Mouse (Mus musculus): ENCODE data around the gene Plppr4. TPM values are rescaled to one million over a fixed set of nuclear protein-coding genes. Genes with fewer than 3 reads are reported as not detected.
A peak's percentile ranks its signal among the peaks of the same experiment; 100 is the strongest.

The Plppr4 gene
- under 1 TPM; 0.32 to 0.48 TPM for total RNA-seq (2021)

DNA sequence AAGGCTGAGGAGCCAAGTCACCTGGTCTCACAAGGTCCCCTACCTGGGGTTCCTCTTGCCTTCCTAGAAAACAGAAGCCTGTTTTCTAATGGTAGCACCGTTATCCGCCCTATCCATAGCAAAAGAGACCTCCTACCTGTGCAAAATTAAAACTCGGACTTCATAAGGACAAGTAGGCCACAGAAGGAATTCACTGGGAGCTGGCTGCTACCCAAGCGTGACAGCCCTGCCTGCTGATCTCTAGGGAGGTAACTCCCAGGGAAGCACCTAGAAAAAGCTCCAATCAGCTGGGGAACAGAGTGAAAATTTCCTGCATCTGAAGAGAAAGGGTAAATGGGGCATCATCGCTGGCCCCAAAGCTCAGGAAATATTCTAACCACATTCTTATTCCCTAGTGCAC lies at the start of gene Plppr4:
Gene Plppr4, minus strand, starts transcription at position 349 of the 400 bp plus-strand sequence.
- intact Hi-C loops (cut with DNase I), result no loop called here
- peak in 1 of 2 experiments; percentile 15 for DNase-seq

DNA sequence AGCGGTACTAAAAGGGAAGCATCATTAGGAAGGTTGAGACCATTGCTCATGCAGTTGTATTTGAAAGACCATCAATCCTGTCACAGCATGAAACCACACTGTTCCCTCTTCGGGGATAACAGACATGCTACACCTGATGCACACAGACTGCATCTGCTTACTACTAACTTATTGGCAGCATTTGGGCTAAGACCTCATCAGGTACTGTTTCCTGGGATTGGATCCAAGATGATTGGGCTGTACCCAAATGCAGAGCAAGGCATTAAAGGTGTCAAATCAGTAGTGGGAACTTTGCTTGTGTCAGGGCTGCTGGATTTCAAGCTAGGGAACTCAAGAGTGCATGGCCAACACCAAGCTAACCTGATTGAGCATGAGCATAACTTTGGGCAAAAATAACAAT lies 45.1 kb upstream of the Plppr4 start:
- intact Hi-C loops (cut with DNase I), result no loop called here
- DNase-seq, result no peak

DNA sequence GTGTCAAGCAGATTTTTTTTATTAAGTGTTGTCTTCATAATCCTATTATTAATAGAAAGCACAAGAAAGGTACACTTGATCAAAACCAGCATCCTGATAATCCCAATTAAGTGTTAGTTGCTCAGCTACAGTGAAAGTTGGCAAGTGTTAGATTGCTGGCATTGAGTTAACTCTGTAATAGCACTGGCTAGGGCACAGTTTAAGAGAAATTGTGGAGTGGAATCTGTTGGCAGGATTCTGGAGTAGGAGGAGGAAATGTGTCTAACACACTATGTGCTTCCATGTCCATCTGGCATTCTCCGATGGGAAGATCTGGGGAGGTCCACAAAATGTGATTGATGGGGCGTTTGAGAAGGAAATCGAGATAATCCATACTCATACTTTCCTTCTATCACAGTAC lies 43.1 kb upstream of the Plppr4 start:
- intact Hi-C loops (cut with DNase I), result no loop called here

DNA sequence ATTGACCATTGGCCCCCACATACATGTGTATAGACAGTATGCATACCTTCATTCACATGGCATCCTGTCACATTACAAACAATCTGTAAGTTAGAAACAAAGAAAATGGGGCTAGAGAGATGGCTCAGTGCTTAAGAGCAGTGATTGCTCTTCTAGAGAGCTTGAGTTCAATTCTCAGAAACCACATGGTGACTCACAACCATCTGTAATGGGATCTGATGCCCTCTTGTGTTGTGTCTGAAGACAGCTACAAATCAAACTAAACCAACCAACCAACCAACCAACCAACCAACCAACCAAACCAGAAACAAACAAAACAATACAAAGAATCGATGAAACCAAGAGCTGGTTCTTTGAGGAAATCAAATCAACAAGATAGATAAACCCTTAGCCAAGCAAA lies 5.4 kb upstream of the Plppr4 start:
- intact Hi-C loops (cut with DNase I), result no loop called here
- DNase-seq, result no peak

More for the DNA sequence above, 43.1 kb upstream of the Plppr4 start:
- DNase-seq, result no peak

DNA sequence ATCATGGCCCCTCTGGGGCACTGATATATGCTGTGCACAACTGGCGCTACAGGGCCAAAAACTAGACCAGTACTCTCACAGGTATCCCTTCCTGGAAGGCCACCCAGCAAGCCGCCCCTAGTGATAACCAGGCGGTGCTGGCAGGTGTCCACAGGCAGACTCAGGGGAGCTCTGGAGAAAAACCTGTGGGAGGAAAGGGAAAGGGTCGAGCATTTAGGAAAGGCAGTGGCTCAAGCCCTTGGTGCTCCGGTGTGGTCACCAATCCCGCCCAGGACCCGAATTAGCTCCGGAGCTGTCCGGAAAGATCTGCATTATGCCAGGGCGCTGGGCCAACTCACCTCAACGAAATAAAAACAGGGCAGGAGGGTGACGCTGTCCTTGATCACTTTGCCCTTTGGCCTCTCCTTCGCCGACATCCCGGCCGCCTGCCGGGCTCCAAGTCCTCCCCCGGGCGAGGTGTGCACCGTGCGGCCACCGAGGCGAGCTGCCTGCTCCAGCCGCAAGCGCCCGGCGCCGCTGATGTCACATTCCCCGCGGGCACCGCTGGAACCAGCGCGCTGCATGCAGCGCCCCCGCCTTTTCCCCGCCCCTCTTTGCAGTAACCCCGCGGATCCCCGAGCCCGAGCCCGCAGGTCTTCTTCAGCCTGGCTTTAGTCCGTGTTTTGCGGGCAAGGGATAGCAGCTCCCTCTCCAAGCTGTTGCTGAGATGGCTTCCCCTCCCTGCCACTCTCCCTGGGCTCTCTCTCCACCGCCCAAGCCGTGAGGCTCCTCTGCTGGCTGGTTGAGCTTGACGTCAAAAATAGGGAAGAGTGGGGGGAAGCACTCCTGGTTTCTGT lies 772 bp downstream of the Plppr4 start:
- DNase-seq, result peak; percentile 22 to 30
- intact Hi-C loops (cut with DNase I), result no loop called here

DNA sequence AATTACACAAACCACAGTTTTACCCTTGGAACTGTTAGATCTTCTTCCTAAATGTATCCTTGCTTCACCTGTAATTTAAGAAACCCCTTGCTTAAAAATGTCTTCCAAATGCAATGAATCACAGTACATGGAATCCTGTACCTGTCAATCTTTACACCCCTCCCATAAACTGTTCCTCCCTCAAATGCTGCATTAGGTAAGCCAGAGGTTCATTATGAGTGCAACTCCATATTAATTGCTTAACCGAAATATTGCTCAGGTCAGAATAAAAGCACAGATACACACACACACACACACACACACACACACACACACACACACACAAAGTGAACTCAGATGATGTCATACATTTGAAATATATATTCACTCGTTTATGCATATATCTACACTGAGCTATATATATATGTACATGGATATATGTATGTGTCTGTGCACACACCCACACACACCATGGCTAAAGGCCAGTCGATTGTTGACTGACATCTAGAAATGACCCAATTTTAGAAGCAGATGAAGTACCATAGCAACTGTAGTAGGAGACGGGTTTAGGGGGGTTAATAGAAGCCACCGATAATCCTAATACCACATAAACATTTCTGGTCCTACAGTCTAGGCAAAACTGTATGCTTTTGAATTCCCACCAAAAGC lies 1.6 kb downstream of the Plppr4 start:
- intact Hi-C loops (cut with DNase I), result no loop called here
- DNase-seq, result no peak

DNA sequence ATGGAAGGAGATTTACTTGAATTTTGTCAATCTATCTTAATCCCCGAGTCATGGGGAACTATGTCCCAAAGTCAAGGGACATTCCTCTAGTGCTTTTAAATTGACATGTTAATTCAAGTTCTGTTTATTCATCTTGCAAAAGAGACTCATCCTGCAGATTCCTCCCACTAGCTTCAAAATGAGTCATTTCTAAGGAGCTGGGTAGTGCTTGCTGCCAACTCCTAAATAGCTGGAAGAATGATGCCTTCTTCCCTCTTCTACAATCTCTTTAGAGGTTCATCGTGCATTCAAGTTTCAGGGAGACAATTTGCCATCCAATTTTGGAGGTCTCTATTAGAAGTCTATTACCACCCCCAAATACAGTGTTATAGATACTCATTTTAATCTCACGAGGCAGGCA lies 3.3 kb downstream of the Plppr4 start:
- no peak for DNase-seq
- intact Hi-C loops (cut with DNase I), result no loop called here

DNA sequence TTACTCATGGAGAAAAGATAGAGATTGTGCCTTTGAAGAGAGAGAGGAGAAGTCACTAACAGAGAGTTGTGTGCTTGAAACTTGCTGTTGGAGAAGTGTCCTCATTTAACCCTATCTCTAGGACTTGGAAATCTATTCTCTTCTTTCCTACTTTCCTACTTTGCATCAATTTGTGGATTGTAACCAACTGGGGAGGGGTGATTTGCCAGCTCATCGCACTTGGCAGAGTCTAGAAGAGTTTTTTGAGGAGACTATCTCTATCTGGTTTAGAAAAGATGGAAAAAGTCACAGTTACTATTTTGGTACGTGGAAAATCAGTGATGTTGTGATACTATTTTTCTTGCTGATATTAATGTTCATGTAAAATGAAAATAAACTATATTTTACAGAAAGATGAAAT lies 6.7 kb downstream of the Plppr4 start:
- no peak for DNase-seq
- intact Hi-C loops (cut with DNase I), result no loop called here

DNA sequence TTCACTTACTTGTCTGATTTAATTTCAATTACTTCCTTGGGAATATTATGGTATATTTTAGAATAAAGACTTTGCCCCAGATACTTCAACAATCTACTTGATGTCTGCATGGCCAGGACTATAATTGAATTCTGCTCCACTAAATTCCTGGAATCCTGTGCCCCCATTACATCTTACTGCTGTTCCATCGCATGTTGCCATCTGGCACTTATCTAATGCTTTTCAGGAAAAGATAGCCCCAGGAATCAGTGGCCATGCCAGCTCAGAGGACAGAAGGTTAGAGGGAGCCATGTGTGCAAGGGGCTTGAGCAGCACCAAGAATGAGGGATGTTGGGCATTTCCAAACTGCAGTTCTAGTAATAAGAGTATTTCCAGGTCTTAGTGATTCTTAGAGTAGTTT lies 14.3 kb downstream of the Plppr4 start:
- intact Hi-C loops (cut with DNase I), result no loop called here
- no peak for DNase-seq

DNA sequence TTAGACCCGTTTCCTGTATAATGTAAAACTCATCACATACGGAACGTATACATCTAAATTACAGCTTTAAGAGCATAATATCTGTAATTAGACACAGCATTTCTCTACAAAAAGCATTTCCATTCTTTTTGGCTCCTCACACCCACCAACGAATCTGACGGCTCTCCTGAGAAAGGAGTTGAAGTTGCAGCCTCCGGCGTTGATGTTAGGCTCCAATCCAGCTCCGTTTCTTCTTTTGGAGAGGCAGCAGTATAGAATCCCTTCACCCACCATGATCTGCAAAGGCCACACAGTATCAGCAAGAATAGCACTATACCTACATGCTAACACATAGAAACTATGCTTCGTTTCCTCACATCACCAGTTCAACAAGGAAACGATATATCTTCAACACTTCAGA lies 29.2 kb downstream of the Plppr4 start:
- no peak for DNase-seq
- intact Hi-C loops (cut with DNase I), result no loop called here

DNA sequence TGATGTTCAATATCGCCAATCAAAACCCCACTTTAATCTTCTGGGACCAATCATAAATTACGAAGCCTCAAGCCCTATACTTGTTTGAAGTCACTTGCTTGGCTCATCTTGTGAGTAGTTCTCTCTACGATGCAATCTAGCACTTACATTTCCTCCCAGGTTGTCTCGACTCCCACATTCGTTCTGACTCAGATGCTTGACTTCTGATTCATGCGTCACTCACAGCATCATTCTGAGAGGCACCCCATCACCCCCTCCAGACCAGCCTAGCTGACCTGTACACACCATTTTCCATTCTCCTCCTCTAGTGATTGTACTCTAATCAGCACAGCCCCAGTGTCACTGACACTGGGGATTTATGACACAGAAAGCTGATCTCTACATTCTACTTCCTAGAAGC lies 31.2 kb downstream of the Plppr4 start:
- DNase-seq, result no peak
- intact Hi-C loops (cut with DNase I), result no loop called here

DNA sequence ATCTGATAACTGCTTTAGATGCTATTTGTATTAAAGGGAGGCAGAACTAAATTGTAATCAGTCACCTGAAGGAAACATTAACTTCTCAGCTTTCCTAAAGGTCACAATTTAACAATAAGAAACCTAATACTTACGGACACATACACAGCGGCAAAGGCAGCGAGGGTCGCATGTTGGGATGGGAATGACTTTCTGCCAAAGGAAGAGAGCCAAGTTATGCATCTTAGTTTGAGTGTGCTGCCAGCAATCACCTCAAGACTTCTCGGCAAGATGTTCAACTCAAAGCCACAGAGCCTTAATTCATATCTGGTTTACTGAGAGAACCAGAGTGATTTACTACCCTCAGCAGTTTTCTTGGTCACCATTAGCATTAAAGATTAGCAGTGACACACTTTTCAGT lies 34.1 kb downstream of the Plppr4 start:
- intact Hi-C loops (cut with DNase I), result no loop called here
- DNase-seq, result no peak

DNA sequence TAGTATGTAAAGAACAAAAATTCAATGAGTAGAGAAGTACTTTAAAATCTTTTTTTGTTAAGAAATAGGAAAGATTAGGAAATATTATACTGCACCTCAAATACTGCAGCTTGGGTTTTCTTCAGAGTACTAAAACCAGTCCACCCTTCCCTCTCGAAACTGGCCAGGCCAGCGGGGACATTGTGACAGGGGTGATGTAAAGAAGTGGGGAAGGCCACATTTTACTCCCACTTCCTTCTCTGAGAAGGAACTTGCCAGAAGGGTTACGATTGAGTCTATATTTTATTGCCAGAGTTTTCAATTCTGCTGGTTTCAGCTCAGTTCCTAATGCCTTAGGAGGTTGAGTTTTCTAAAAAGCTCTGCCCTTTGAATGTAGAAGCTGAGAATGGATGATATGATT lies 41.0 kb downstream of the Plppr4 start:
- peak in 1 of 2 experiments; percentile 2 for DNase-seq
- intact Hi-C loops (cut with DNase I), result no loop called here

DNA sequence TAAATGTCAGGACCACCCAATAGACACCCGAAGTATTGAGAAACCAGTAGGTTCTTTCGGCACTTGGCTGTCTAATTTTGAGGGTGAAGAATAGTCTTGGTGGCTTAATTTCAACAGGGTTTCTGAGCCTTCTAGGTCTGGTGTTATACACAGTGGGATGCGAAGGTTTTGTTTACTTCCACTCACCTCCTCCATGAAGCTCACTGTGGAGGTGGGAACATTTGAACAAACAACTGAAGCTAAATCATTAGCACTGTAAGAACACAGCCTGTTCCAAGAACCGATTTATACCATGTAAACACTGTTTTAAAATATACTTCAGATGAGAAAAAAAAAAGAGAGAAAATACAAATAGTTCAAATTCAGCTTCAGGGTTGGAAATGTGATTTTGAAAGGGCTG lies 47.3 kb downstream of the Plppr4 start:
- intact Hi-C loops (cut with DNase I), result no loop called here
- no peak for DNase-seq

DNA sequence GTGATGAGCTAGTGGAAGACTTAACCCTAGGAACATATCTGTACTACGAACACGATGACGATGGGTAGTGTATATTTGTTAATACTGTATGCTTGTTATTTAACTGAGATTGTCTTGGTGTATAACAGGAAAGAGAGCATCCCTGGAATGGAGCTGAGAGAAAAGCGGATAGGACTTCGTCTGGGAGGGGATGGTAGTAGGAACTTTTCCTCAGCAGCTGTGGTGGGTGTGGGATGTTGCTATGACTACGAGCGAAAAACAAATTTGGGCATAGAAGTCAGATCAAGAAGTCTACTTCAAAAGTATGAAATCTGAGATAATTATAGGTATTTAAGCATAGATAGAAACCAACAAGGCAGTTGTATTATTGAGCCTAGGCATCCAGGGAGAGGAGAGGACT lies 48.6 kb downstream of the Plppr4 start:
- intact Hi-C loops (cut with DNase I), result no loop called here

DNA sequence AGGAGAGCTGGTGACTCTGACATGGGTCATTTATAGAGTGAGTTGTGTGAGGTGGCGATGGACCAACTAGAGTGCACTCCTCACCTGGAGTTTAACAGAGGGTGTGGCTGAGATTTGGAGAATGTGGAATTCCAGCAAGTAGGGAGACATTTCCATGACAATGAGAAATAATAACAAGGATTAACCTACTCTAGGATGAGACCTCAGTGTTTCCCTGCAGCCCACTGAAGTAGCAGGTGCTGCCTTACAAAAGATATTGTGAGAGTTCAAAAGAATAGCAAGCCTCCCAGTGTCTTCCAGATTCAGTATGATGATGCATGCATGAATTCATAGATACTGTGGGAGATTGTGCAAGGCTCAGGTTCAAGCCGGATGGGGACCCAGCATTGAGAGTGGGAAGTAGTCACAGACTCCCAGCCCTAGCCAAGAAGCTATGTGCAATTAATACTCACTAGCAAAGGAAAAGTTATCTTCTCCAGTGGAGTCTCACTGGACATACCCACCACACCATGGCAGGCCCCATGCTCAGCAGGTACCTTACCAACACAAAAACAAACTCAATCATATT lies 49.8 kb downstream of the Plppr4 start:
- intact Hi-C loops (cut with DNase I), result no loop called here
- DNase-seq, result no peak

More for the DNA sequence above, 48.6 kb downstream of the Plppr4 start:
- no peak for DNase-seq

DNA sequence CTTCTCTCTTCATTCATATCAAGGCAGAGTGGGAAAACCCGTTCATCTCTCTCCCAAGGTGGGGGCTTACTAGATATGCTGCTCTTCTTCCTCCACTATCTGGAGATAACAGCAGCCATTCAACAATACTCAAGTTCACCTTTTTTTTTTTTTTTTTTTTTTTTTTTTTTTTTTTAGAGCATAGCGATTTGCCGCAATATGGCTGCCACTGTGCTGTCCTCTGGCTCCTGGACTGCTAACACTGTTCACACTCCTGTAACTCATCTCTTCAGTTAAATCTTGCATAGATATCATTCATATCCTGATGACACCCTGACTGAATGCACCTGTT lies 51.1 kb downstream of the Plppr4 start:
- DNase-seq, result no peak
- intact Hi-C loops (cut with DNase I), result no loop called here

DNA sequence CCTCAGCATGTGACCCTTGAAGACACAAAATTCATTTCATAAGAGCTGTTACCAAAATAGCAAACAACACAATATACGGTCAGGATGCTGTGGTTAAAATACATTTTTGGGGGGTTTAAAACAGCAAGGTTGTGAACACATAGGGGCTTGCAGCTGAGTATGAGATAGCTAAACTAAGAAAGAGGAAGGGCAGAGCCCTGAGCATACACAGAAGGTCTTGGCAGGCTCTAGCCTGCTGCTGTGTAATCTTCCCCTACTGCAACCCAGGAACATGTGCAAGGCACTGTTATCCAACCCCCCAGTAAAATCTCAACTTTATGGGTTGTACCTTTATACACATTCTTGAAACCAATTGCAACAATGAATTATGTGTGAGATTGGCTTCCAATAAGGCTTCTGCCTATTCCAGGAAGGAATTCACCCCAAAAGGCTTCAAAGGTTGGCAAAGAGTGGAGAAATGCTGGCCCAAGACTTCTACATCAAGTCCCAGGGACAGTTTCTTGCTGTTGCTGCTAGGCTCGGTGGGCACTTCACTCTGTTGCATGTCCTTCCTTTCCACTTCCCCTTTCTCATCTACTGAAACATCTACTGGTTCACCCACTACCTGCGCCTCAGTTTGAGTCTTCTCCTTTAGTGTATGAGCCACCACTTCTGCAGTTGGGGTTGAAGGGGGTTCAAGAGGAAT lies 51.6 kb downstream of the Plppr4 start:
- intact Hi-C loops (cut with DNase I), result no loop called here
- no peak for DNase-seq

DNA sequence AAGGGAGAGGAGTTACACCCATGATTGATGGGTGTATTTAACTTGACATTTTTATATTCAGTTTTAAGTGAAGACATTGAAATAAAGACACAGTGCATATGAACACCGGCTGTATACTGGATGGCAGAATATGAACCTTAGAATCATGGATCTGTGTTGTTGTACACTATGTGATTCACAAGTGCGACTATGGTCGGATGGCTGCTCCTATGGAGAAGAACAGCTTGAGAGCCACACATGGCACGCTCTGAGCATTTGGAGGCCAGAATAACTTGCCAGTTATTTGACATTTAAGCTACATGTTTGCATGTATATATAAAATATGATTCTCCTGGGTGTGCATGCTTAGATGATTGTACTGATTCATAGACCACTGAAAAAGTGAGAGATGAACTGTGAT lies 53.1 kb downstream of the Plppr4 start:
- no peak for DNase-seq
- intact Hi-C loops (cut with DNase I), result no loop called here

DNA sequence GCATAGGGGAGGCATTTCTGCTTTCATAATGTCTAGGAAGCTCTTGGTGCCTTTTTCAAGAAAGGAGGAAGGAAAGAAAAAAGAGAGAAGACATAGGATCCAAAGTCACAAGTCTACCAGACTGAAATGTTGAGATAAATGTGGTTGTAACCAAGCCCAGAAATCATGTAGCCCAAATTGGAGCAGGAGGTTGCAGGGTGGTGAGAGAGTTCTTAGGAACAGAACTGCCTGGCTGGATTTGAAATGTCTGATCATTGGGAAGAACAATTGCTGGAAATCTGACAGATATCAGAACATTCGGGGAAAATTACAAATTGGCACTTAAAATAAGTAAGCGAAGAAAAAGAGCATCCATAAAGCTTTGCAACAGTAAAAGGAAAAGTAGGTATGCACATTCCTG lies 56.6 kb downstream of the Plppr4 start:
- DNase-seq, result no peak
- intact Hi-C loops (cut with DNase I), result no loop called here

DNA sequence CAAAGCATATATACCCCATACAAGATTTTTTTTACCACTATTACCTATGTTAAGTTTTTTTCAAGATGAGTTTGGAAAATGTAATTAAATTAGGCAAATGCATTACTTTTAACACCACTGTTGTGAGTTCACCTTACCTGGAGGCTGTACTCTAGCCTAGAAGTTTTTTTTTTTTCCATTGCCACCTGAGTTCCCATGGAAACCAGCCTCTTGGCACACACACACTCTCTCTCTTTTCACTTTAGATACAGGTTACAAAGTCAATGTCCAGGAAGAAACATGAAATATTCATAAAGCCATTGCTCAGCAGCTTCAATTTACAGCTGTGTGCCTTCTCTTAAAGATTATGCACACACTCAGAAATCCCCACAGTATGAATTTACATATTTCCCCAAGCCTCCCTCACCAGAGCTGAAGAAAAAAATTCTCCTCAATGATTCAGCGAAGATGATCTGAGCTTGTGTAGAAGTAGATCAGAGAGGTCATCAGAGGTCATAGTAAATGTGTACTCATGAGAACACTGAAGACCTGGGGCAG lies 59.9 kb downstream of the Plppr4 start:
- no peak for DNase-seq
- intact Hi-C loops (cut with DNase I), result no loop called here

All from heart, postnatal 10 days (tissue).